Mouse (Mus musculus) left cerebral cortex, postnatal 36 days (tissue): ENCODE measurements at regions not wholly inside any gene's neighbourhood (a gene's known extent, or its start where the extent isn't known, plus 50 kb on each side); places are given as distances from the start of the nearest gene placed in this dataset.

Experiments
- DNase-seq, 2 experiments: peaks; one replicate each; pipeline ENCODE4 v3.0.0; 2021 to 2022; ENCODE audit warnings: low spot score in 2 of 2, mixed read lengths in 1 of 2
- intact Hi-C: fragments of 180-260 bp; cut with DNase I; formaldehyde crosslinking; loops from one replicate; pipeline ENCODE4 v1.15.1; 2025

GRCm38 (mm10) chr6:84394496-84395090 is 199.1 kb downstream of the Cyp26b1 start:
- no peak for DNase-seq
- intact Hi-C loops = no loop called here

DNA sequence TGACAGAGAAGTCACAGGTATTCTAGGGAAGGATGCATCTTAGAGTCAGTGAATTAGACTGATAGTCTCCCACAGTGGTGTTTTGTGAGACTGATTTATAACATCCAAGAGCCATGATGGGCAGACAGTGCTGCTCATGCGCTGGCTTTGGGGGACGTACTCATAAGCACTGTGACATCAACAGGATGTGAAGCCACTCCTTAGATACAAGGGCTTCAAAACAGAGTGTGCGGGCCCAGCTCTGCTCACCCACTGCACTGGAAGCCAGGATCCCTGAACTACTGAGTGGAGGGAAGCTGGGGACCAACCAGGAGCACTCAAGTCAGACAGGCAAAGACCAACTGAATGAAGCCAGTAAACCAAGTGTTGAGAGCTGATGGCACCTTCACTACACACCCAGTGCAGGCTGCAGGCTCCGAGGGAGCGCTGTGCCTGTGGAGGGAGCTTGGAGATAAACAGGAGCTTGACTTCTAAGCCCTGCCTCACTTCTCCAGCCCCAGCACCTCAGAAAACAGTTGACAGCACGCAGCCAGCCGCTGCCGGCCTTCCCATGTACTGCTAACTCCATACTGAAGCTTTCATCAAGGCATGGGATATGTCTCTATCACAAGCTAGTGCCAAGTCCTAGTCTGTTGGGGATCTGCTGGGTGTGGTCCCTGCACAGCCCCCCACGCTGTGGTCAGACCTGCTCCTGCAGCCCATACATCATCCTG is 200.0 kb downstream of the Cyp26b1 start:
- intact Hi-C loops = no loop called here
- DNase-seq = no peak

GRCm38 (mm10) chr6:84392752-84393511 is 200.8 kb downstream of the Cyp26b1 start:
- intact Hi-C loops = no loop called here
- no peak for DNase-seq

- intact Hi-C loops = no loop called here
- no peak for DNase-seq
Measured at GRCm38 (mm10) chr6:84391016-84391415, 202.7 kb downstream of the Cyp26b1 start.

- DNase-seq = no peak
- intact Hi-C loops = no loop called here
Measured at GRCm38 (mm10) chr6:84385696-84386095, 208.0 kb downstream of the Cyp26b1 start.

GRCm38 (mm10) chr6:84383718-84384117 is 210.0 kb downstream of the Cyp26b1 start:
- intact Hi-C loops = no loop called here
- DNase-seq = no peak

- DNase-seq = no peak
- intact Hi-C loops = no loop called here
Measured at GRCm38 (mm10) chr6:84383141-84383540, 210.6 kb downstream of the Cyp26b1 start.

DNA sequence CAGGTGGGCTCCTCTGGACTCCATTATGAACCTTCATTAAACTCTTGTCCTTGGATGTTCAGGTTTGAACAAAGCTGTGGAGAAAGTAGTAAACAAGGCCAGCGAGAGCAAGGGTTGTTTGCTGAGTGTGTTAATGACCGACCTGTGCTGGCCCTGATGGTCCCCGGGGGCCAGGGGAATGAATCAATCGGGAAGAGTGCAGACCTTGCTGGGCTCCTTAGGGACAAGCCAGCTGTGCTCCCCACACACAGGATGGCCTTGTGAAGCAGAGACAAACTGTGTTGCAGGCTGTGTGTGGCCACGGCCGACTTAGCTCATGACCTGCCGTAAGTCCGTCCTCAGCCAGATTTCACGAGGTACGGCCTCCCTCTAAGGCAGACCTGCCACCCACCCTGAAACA is 212.1 kb downstream of the Cyp26b1 start:
- no peak for DNase-seq
- intact Hi-C loops = no loop called here

DNA sequence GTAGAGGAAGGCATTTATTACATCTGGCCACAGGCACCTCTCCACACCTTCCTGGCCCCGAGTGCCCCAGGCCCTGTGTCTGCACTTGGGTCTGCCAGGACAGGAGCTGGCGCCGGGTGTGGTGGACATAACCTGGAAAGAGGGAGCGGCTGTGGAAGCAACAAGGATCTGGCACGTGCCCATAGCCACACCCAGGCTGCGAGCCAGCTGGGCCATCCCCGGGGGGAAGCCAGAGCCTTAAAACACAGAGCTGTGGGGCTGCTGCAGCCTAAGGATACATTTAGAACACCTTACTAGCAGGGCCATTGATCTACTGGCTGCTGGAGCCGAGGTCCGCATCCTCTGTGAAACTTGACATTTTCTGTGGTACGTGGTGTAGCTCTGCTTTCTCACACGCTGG is 217.0 kb downstream of the Cyp26b1 start:
- intact Hi-C loops = no loop called here
- DNase-seq = no peak

DNA sequence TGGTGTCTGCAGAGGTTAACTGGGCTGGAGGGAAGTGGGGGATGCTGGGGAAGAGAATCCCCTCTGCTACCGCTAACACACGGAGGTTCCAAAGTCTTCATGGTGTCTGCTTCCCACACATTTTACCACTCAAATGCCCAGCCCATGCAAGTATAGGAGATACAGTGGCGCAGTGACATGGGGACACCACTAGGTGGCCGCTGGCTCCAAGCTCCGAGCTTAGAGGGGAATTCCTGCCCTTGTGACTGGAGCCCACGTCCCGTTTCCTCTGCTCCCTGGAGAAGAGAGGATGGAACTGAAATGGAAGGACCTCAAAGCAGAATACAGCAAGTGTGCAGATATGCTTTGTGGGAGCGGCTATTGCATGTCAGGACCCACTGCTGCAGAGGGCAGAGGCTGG is 218.2 kb downstream of the Cyp26b1 start:
- intact Hi-C loops = no loop called here
- peak; percentile 10 to 18 for DNase-seq

DNA sequence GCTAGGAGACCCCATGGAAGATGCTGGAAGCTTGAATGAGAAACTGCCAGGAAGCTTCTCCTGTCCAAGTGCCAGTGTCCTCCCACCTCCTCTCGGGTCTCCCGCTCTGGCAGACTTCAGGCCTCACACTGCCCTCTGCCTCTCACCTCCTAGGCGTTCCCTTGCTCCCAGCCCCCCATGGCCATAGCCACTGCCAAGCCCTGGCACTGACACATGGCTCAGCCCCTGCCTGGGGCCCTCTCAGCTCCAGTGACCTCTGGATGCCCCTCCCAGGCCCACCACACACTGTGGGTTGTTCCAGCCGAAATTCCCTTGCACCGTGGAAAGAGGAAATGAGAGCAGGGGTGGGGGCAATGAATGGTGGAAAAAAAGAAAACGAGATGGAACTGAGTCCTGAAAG is 227.3 kb downstream of the Cyp26b1 start:
- intact Hi-C loops = no loop called here
- DNase-seq = no peak

DNA sequence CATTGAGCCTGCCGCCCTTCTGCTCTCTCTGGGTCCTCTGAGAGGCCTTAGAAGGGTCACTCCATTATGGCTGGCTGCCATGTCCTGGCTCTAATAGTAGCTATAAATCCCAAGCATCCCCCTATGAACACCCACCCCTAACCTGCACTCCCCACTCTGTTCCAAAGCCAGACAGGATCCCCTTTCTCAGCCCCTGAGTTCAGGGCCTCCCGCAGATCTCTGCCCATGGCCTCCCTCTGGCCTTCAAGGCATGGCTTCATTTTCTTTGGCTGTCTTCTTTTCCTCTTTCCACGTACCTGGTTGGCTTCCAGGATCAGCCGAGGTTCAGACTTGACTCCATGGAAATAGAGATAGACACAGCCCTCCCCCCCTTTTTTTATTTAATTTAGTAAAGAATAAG is 227.8 kb downstream of the Cyp26b1 start:
- intact Hi-C loops = no loop called here
- DNase-seq = no peak

DNA sequence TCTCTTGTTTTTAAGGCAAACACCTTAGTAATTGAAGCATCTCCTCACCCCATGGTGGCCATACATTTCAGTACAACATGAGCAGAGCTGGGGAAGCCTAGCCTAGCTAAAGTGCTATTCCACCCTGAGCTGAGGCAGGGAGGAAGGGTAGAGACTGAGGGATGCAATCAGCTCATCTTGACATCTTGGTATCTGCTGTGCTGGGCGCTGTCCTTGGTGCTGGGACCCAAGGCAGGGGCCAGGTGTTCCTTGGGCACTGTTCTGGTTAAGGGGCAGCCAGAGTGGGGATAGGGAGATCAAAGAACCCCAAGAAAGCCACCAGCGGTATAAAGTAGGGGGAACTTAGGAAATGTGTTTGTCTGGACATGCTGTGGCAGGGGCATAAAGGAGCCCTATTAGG is 228.7 kb downstream of the Cyp26b1 start:
- DNase-seq = no peak
- intact Hi-C loops = no loop called here

- DNase-seq = no peak
- intact Hi-C loops = no loop called here
Measured at GRCm38 (mm10) chr6:84362331-84362730, 231.4 kb downstream of the Cyp26b1 start.

- no peak for DNase-seq
- intact Hi-C loops = no loop called here
Measured at GRCm38 (mm10) chr6:84357911-84358310, 235.8 kb downstream of the Cyp26b1 start.

DNA sequence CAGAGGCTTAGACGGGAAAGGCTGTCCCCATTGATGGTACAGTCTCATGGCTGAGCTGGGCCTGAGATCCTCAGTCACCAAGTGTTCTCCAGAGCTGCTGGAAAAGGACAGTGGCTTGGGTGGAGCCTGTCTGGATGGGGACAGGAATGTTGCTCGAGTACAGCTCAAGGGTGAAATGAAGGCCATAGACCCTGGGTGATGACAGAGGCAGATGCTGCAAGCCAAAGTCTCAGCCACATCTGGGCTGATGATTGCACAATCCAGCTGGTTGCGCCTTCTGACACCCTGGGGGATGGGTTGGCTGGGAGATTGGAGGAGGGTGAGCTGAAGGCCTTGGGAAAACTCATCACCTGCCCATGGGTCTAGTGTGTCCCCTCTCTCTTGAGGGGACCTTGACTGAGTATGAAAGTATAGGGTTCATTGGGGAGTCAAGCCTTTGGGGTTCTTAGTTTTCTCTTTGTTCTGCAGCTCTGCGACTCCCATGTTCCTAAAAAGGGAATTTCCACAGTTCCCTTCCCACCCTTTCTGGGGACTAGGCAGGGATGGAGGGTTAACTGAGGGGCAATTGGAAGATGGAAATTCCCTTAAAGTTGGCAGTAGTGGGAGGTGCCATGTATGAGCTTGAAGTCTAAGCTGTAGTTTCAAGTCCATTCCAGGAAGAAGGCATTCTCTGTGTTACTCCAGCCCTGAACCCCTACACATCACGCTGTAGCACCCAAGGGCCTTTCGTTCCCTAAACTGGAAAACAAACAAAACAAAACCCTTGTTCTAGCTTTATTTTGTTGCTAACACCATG is 240.1 kb downstream of the Cyp26b1 start:
- no peak for DNase-seq
- intact Hi-C loops = no loop called here

- intact Hi-C loops = no loop called here
- no peak for DNase-seq
Measured at GRCm38 (mm10) chr6:84344936-84345335, 248.8 kb downstream of the Cyp26b1 start.

- intact Hi-C loops = no loop called here
- no peak for DNase-seq
Measured at GRCm38 (mm10) chr6:84333666-84334179, 260.0 kb downstream of the Cyp26b1 start.

DNA sequence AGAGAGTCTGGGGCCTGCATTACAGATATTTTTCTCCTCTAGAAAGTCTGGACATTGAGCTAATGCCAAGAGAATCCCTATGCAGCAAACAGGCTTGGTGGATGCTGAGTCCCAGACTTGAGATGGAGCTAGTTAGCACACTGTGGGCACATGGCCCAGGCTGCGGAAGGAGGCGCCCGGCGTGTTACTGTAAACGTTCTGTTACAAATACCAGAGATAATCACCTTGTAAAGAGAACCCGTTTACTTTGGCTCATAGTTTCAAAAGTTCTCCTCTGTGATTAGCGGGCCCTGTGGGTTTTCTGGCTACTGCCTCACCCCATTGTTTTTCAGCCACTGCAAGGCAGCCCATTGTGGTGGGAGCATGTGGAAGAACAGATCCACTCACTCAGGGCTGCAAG is 264.6 kb downstream of the Cyp26b1 start:
- intact Hi-C loops = no loop called here
- DNase-seq = no peak

DNA sequence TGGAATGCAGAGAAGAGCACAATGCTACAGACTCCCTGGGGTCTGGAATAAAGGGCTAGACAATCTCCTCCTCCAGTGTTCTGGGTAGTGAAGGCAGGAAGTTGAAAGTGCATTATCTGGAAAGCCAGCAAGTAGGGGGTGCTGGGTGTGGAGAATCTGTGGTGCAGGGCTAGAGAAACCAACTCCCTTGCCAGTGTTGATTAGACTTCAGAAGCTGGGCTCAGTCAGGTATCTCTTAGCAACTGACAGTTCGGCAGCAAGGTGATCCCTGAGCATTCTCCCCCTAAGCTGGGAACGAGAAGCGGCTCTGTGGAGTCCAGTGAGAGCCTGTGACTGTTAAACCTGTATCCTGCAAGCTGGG is 265.7 kb downstream of the Cyp26b1 start:
- no peak for DNase-seq
- intact Hi-C loops = no loop called here
